Mouse (Mus musculus) right cerebral cortex, postnatal 10 days (tissue): ENCODE results near the gene Tmem150b.

Experiments used
- DNase-seq, 2 experiments: peaks; one replicate each; pipeline ENCODE4 v3.0.0; 2021; ENCODE audit warnings: low spot score in 2 of 2

The Tmem150b gene

GRCm38 (mm10) chr7:4725169-4725568 is at the start of gene Tmem150b:
Gene Tmem150b (minus strand): TSS chr7:4725249.
- no peak for DNase-seq

DNA sequence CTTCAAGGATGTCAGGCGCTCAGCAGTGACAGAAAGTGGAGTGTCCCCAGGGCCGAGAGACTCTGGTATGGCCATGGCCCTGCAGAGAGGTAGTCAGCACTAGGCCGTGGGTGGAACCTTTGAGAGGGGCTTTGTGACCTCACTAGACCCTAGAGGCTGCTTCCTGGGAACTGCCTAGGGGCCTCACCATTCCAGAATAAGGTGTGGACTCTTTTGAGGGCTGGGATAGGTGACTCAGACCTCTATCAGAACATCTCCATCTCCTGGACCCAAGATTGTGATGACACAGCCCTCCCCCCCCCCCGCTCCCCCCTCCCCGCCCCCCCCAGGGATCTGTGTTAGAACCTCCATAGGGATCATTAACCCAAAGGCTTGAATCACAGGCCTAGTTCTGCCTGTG is 46.2 kb upstream of the Tmem150b start, which contains the start of gene Fam71e2:
Gene Fam71e2, minus strand, starts transcription at position 101 of the 400 bp plus-strand sequence.
- DNase-seq: no peak

GRCm38 (mm10) chr7:4764946-4765710 is 40.1 kb upstream of the Tmem150b start:
- DNase-seq: no peak

GRCm38 (mm10) chr7:4759670-4760069 is 34.6 kb upstream of the Tmem150b start:
- no peak for DNase-seq

DNA sequence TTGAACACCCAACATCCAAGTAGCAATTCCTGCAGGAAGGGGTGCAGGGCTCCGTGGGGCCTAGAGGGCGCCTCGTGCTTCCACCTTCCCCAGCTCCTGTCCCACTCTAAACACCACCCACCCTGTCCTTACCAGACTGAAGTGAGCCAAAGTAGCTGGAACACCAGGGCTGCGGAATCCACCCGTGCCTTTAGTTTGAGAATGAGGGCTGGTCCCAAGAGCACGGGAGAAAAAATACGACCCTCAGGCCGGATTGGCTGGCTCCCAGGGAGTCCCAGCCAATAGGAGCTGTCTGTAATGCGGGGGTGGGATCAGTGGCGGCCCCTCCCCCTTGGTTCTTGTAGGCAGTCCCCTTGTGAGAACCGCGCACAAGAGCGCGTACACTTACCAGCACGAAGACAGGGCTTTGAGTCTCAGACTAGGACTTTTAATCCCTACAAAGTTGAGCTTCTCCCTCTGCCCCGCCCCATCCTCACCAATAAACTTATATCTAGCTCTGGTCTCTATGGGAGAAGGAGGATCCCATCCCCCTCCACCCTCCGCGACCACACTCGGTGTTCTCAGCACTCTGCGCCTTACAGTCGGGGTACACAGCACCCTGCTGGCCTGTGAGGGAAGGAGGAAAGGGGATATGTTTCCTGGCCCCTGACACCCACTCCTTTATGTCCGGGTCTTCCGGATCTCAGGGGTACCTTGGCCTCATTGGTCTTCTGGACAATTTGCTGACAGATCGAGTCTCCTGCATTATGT is 27.9 kb upstream of the Tmem150b start, which contains the start of gene Cox6b2:
Gene Cox6b2, minus strand, starts transcription at position 274 of the 750 bp plus-strand sequence.
- peak; percentile 90 for DNase-seq

GRCm38 (mm10) chr7:4751971-4752820 is 27.1 kb upstream of the Tmem150b start:
- DNase-seq: peak in 1 of 2 experiments; percentile 29

- DNase-seq: no peak
Measured at GRCm38 (mm10) chr7:4749169-4749568, 24.1 kb upstream of the Tmem150b start.

DNA sequence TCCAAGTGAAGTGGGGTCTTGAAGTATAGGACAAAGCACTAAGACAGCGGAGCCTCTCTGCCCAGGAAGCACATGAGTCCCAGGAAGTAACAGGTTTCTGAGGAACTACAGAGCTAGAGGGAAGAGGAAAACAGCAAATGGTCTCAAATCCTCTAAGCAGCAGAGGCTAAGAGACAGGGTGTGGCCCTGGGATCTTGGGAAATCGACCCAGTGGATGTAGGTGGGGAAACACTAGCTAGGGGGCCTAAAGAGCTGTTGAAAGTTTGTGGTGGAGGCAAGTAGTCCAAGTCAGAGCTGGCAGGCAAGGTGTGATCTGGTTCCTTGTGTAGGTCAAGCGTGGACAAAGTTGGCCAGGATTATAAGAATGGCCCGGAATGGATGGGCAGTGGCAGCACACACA is 23.3 kb upstream of the Tmem150b start:
- no peak for DNase-seq

DNA sequence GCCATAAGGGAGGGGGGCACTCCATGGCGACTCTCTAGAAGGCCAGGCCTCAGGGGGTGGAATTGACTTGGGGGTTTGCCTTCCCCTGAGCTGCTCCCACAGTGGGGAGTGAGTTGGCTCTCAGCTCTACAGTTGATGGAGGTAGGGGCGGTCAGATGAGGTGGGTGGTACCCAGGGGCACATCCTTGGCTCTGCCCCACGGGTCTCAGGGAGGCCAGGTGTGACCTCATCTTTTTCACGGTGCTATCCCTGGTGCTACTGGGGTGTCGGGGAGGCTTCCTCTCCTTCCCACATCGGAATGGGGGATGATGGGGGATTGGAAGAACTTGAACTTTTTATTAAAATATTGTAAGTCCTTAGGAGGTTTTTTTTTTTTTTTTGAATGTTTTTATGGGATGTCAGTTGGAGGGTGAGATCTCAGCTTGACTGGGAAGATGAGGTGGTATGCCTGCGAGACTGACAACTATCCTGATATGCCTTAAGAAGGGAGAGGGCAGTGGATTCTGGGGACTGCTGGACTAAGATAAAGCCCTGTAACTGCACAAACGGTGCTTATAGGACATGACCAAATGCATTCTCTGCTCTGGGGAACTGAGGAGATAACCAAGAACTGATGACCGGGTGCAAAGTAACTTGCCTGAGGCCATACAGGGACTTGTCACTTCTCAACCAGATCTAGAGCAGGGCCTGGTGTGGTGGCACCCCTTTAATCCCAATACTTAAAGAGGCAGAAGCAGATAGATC is 22.3 kb upstream of the Tmem150b start:
- DNase-seq: no peak

DNA sequence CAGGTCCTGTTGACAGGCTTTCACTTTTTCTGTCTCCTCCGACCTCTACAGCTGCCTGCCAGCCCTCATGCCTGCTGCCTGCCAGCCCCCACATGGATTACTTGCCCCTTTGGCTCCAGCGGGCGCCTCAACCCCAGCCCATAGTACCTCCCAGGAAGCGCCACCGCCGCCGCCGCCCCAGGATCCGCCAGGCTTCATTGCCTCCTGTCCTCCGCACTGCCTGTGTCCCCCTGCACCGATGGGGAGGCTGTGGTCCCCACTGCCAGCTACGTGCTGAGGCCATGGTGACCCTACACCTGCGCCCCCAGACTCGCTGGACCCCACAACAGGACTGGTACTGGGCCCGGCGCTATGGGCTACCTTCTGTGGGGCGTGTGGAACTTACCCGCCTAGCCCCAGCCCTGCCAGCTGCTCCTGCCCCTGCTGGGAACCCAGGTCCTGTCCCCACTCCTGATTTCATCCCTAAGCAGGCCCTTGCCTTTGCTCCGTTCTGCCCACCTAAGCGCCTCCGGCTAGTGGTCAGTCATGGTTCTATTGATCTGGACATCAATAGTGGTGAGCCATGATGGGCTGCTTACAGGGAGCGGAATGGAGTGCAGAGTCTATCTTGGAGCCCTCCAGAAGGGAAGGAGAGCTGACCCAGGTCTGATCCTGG is 21.4 kb upstream of the Tmem150b start:
- no peak for DNase-seq

GRCm38 (mm10) chr7:4744886-4745285 is 19.8 kb upstream of the Tmem150b start:
- no peak for DNase-seq

- DNase-seq: no peak
Measured at GRCm38 (mm10) chr7:4743354-4743753, 18.3 kb upstream of the Tmem150b start.

DNA sequence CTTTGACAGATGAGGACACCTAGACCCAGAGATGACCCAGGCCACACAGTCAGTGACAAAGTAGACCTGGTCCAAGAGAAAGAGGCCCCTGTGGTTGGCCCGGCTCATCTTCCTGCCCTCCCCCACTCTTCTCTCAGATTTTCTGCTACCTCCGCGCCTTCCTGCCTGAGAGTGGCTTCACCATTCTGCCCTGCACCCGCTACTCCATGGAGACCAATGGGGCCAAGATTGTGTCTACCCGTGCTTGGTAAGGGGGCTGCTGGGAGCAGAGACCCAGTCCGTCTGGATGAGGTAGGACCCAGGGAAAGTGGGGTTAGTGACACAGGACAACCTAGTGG is 17.4 kb upstream of the Tmem150b start:
- no peak for DNase-seq

DNA sequence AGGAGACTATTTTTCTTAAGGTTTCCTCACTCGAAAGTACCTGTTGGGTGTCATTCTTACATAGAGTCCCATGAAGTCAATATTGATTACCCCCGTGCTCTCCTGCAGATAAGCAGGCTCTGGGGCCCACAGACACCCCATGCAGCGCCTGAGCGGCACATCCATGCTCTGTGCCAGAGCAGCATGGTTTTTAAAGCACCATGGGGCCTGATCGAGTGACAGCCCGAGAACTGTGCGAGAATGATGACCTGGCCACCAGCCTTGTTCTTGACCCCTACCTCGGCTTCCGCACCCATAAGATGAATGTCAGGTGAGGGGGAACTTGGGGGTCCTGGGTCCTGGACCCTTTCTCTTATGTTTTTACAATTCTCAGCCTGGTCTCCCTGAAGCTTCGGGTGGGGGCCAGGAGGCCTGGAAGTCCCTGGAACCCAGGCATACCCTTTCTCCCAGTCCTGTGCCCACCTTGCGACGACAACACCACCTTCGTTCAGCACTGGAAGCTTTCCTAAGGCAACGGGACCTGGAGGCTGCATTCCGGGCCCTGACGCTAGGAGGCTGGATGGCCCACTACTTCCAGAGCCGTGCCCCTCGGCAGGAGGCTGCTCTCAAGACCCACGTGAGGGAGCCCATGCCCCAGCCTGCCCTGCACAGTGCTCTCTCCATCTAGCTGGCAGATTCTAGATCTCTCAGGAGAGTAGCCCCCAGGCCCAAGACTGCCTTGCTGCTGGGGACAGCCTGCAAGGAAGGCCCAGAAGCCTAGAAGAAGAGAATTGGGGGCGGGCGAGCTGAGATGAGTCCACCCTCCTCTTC is 16.8 kb upstream of the Tmem150b start:
- DNase-seq: no peak

GRCm38 (mm10) chr7:4741151-4741550 is 16.1 kb upstream of the Tmem150b start:
- peak; percentile 55 to 65 for DNase-seq

DNA sequence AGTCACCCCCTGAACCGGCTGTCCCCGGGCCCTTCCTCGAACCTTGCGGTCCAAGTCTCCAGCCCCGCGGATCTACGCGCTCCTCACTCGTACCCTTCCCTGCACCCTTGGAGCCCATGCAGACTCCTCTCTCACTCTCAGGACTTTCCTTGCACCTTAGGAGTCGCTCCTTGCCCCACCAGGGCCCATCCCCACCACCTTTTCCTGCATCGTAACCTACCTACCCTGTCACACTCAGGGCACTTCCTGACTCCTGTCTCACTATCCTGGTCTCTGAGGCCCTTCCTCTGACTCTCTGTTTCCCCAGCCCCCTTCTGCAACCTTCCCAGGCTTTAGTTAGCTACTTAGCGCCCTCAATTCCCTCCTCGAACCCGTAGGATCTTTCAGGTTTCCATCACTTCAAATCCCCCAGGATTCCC is 15.3 kb upstream of the Tmem150b start:
- no peak for DNase-seq

- peak; percentile 100 for DNase-seq
Measured at GRCm38 (mm10) chr7:4739544-4740275, 14.7 kb upstream of the Tmem150b start, which contains the start of gene Kmt5c. Gene Kmt5c (plus strand): TSS chr7:4740115.

DNA sequence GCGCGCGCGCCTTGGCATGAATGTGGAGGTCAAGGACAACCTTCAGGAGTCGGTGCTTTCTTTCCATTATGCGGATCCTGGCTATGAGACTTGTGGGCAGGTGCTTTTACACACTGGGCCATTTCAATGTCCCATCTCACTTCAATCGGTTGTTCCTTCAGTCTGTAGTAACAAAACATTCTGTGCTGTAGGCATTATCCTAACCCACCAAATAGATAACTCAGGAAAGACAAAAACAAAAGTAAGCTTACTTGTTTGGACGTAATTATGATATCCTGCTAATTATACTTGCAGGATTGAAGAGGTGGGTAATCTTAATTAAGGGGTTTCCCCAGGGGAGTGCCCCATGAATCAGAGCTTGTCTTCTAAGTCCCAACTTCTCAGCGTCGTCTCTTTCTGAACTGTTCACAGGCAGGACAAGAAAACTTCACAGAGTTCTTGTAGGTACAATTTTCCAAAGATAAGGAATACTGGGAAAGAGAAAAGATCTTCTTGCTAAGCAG is 14.0 kb upstream of the Tmem150b start:
- DNase-seq: no peak

DNA sequence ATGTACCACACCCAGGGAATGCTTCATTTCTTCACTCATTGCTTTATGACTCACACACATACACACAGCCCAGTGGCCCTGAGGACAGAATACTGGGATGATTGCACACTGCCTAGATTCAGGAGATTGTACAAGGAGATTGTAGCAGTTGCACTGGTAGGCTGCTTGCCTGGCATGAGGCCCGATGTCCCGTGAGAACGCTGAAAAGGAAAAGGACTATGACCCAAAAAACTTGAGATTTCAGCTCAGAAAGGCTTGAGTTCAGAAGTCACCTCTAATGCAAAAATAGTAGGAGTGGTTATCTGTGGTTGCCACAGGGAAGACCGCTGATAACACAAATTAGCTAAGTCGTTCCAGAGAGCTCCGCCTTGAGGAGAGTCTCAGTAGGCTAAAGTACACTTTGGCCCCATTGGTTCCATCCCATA is 7.9 kb upstream of the Tmem150b start:
- DNase-seq: no peak
